Mouse (Mus musculus) C2C12 (cell line): ENCODE data around the gene Wfdc3. TPM values are rescaled to one million over a fixed set of nuclear protein-coding genes. Genes with fewer than 3 reads are reported as not detected.
"Not testable (repeated sequence)": the region's sequence is repeated elsewhere in the genome, so short reads cannot be mapped to it uniquely, and the experiment has no call there.

Experiments
- H3K27me3 ChIP-seq: one replicate; pipeline ENCODE4 v1.6.1; 2011; ENCODE audit not compliant: control insufficient read depth, insufficient read depth, insufficient read length
- H3K36me3 ChIP-seq: one replicate; pipeline ENCODE4 v1.6.1; 2011; ENCODE audit not compliant: control insufficient read depth, insufficient read depth
- H3K4me3 ChIP-seq: one replicate; pipeline ENCODE4 v1.5.1; 2011; ENCODE audit warnings: mild to moderate bottlenecking, control low read depth; ENCODE audit not compliant: poor library complexity, insufficient read depth, severe bottlenecking
- H3K79me2 ChIP-seq: one replicate; pipeline ENCODE4 v1.6.1; 2011; ENCODE audit not compliant: control insufficient read depth, insufficient read depth
- H3K79me3 ChIP-seq: one replicate; pipeline ENCODE4 v1.6.1; 2011; ENCODE audit warnings: low read depth, control low read depth
- H3ac ChIP-seq: one replicate; pipeline ENCODE3; 2011; ENCODE audit warnings: low read depth; ENCODE audit not compliant: control insufficient read depth, insufficient read length
- CEBPB ChIP-seq: IDR thresholded peaks from one replicate; pipeline ENCODE4 v1.6.1; 2011; ENCODE audit warnings: low read depth, mild to moderate bottlenecking, control low read depth, moderate library complexity
- CTCF ChIP-seq: IDR thresholded peaks from one replicate; pipeline ENCODE4 v1.5.1; 2011; ENCODE audit not compliant: control insufficient read depth, insufficient read depth, insufficient read length
- FOSL1 ChIP-seq: IDR thresholded peaks from one replicate; pipeline ENCODE4 v1.8.0; 2011; ENCODE audit warnings: mild to moderate bottlenecking, low read length; ENCODE audit not compliant: poor library complexity, insufficient read depth, severe bottlenecking
- MAX ChIP-seq: IDR thresholded peaks from one replicate; pipeline ENCODE4 v1.6.1; 2011; ENCODE audit warnings: mild to moderate bottlenecking, control low read depth
- MYOD1 ChIP-seq: IDR thresholded peaks from one replicate; pipeline ENCODE4 v1.6.1; 2011; ENCODE audit warnings: low read depth; ENCODE audit not compliant: control insufficient read depth, insufficient read length
- MYOG ChIP-seq: IDR thresholded peaks from one replicate; pipeline ENCODE4 v1.6.1; 2011; ENCODE audit not compliant: control insufficient read depth, insufficient read length; ENCODE audit errors: extremely low read depth
- USF1 ChIP-seq: IDR thresholded peaks from one replicate; pipeline ENCODE4 v1.6.1; 2011; ENCODE audit warnings: low read depth, mild to moderate bottlenecking, control low read depth, moderate library complexity
- polyA plus RNA-seq: library from polyadenylated mRNA; unstranded; fragments of >200 nt; fragmentation: generic; extraction: Trizol; gene quantifications from one replicate; pipeline ENCODE4 v1.2.1, GENCODE M21; 2012; ENCODE audit warnings: missing spikeins

The Wfdc3 gene
- polyA plus RNA-seq, 1 experiment = 0.13 TPM

DNA sequence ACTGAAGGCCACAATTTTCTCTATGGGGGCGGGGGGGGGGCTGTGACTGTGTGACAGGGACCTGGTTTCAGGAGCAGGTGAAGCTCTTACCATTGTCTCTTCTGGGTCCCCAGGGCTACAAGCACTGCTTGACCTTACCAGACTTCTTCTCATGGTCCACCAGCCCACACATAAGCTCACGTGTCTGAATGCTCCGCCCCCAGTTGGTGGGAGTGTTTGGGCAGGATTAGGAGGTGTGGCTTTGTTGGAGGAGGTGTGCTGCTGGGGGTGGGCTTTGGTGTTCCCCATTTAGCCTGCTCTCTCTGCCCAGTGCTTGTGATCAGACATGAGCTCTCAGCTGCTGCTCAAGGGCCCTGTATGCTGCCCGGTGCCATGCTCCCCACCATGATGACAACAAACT lies 22.5 kb downstream of the Wfdc3 start:
- H3K79me3 ChIP-seq = no peaks in the 10 kb centered on the region
- no peak for TF ChIP-seq CEBPB
- TF ChIP-seq MYOG = no peak
- no peak overlapping the region for H3K4me3 ChIP-seq
- H3K36me3 ChIP-seq = no peaks in the 10 kb centered on the region
- peaks cover 30% of the 10 kb centered on the region for H3K27me3 ChIP-seq
- no peaks in the 10 kb centered on the region for H3K79me2 ChIP-seq
- no peak overlapping the region for H3ac ChIP-seq

DNA sequence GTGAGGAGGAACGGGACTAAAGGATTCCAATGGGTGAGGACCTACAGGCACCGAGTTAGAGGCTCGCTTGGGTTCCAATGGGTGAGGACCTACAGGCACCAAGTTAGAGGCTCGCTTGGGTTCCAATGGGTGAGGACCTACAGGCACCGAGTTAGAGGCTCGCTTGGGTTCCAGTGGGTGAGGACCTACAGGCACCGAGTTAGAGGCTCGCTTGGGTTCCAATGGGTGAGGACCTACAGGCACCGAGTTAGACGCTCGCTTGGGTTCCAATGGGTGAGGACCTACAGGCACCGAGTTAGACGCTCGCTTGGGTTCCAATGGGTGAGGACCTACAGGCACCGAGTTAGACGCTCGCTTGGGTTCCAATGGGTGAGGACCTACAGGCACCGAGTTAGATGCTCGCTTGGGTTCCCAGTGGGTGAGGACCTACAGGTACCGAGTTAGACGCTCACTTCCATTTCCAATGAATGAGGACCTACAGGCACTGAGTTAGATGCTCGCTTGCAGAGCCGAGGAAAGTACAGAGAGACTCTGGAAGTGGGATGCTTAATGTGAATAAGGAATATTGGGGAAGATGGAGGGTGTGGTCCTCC lies 29.4 kb downstream of the Wfdc3 start:
- not testable (repeated sequence) for H3ac ChIP-seq, H3K79me2 ChIP-seq, H3K36me3 ChIP-seq, H3K4me3 ChIP-seq, H3K79me3 ChIP-seq
- H3K27me3 ChIP-seq = peaks cover 33% of the 10 kb centered on the region

DNA sequence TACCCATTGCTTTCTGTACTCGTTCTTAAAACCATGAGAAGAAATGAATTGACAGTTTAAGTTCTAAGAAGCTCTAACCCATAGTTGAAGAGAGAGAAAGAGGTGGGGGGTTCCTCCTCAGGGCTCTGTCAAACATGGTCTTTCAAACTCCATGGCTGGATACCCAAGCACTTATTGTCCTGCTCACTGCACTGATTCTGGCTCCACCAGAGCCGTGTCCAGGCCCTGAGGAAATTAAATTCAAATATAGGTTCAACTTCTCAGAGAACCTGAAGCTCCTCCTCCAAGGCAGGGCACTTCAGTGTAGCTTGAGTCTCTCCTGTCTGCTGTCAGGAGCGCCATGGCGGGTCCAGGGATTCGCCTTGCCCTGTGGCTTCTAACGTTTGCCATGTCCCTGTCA lies 30.7 kb downstream of the Wfdc3 start, which contains the start of gene Spint5:
Gene Spint5 (plus strand): TSS at position 301 of the 400 bp plus-strand sequence.
- no peaks in the 10 kb centered on the region for H3K36me3 ChIP-seq

DNA sequence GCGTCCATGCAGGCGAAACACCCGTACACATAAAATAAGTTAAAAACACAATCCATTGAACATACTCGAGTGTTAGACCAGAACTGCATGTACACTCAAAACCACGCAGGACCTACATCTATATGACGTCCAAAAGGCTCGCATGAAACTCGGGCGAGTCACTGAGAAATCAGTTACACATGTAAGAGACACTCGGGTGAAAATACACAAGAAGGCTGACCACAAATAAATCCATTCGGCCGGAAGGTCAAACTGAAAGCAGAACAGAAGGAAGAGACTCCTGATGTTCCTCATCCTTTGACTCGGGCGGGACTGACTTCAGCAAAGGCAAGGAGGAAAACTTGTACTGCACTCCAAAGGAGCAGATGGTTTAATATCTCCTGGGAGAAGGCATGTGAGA lies 39.7 kb downstream of the Wfdc3 start:
- Histone ChIP-seq H3ac (no peak overlapping the region), H3K79me2 (no peaks in the 10 kb centered on the region), H3K79me3 (no peaks in the 10 kb centered on the region), H3K4me3 (no peak overlapping the region), H3K27me3 (peaks cover 21% of the 10 kb centered on the region), H3K36me3 (no peaks in the 10 kb centered on the region)
- TF ChIP-seq MYOG (no peak), MAX (no peak), MYOD1 (no peak), CEBPB (no peak), FOSL1 (no peak), CTCF (no peak), USF1 (no peak)

More for the DNA sequence above, 30.7 kb downstream of the Wfdc3 start, which contains the start of gene Spint5:
- H3K4me3 ChIP-seq = no peak within 1 kb of the TSS
- peaks cover 23% of the 10 kb centered on the region for H3K27me3 ChIP-seq
- no peak within 1 kb of the TSS for H3ac ChIP-seq
- H3K79me2 ChIP-seq = no peaks in the 10 kb centered on the region
- H3K79me3 ChIP-seq = no peaks in the 10 kb centered on the region
- TF ChIP-seq CTCF (no peak), MYOD1 (no peak), CEBPB (no peak), MAX (no peak), MYOG (no peak), USF1 (no peak), FOSL1 (no peak)

DNA sequence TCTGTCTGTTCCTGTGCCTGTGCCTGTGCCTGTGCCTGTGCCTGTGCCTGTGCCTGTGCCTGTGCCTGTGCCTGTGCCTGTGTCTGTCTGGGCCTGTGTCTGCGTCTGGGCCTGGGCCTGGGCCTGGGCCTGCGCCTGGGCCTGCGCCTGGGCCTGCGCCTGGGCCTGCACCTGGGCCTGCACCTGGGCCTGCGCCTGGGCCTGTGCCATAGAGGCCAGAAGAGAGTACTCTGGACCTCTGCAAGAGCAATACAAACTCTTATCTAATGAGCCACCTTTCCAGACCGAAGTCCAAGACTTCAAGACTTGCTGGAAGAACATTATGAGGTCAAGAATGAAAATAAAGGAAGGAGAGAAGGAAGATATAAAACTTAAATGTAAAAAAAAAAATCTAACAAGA lies 40.4 kb downstream of the Wfdc3 start:
- Histone ChIP-seq H3K4me3 (no peak overlapping the region), H3K36me3 (no peaks in the 10 kb centered on the region), H3K27me3 (peaks cover 21% of the 10 kb centered on the region), H3ac (no peak overlapping the region), H3K79me3 (no peaks in the 10 kb centered on the region), H3K79me2 (no peaks in the 10 kb centered on the region)
- no peak for TF ChIP-seq MAX
- TF ChIP-seq CTCF = no peak
- TF ChIP-seq CEBPB = no peak
- no peak for TF ChIP-seq MYOG
- TF ChIP-seq MYOD1 = no peak

DNA sequence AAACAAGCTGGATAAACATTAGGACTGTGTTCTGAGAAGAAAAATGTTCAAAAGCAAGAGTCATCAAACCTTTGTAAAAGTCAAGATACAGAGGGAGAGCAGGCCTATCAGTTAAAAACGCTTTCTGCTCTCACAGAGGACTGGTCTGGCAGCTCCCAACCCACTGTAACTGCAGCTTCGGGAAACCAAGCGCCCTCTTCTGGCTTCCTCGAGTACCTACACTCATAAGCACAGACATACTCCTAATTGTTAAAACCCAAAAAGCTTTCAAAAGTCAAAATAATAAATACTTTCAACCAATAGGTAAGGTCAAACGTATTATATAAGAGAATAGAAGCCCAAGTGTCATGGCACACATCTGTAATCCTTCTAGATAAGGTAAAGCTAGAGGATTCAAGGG lies 41.5 kb downstream of the Wfdc3 start:
- no peak for TF ChIP-seq CTCF
- no peak for TF ChIP-seq FOSL1
- TF ChIP-seq USF1 = no peak
- TF ChIP-seq MYOD1 = no peak
- no peak for TF ChIP-seq CEBPB
- TF ChIP-seq MAX = no peak
- TF ChIP-seq MYOG = no peak
- Histone ChIP-seq H3ac (no peak overlapping the region), H3K79me3 (no peaks in the 10 kb centered on the region), H3K27me3 (peaks cover 20% of the 10 kb centered on the region), H3K4me3 (no peak overlapping the region), H3K79me2 (no peaks in the 10 kb centered on the region), H3K36me3 (no peaks in the 10 kb centered on the region)
